Mouse (Mus musculus) bone marrow, adult 2 months (tissue): Measurements from ENCODE around the gene Ppig. TPM values are rescaled to one million over a fixed set of nuclear protein-coding genes. Genes with fewer than 3 reads are reported as not detected.

Experiments used
- H3K27ac ChIP-seq: fragments of 200-500 bp; 2 replicates; pipeline ENCODE4 v1.5.1; 2012; ENCODE audit warnings: low read depth, mild to moderate bottlenecking, control low read depth, inconsistent platforms, low read length; ENCODE audit not compliant: control insufficient read depth, poor library complexity, insufficient read depth
- H3K4me1 ChIP-seq: fragments of 200-500 bp; 2 replicates; pipeline ENCODE4 v1.6.1; 2011; ENCODE audit warnings: low read length; ENCODE audit not compliant: control insufficient read depth, insufficient read depth
- H3K4me3 ChIP-seq: fragments of 200-500 bp; replicated peaks from 2 replicates; pipeline ENCODE3; 2011; ENCODE audit warnings: mild to moderate bottlenecking, low read depth, low read length, control low read depth; ENCODE audit not compliant: control insufficient read depth
- CTCF ChIP-seq: fragments of 200-500 bp; IDR thresholded peaks from 2 replicates; pipeline ENCODE4 v1.5.1; 2011; ENCODE audit warnings: low read length, control low read depth; ENCODE audit not compliant: control insufficient read depth, insufficient read depth
- POLR2A ChIP-seq: fragments of 200-500 bp; IDR thresholded peaks from 2 replicates; pipeline ENCODE4 v1.6.1; 2011; ENCODE audit warnings: low read depth, mild to moderate bottlenecking, control low read depth, low read length, borderline replicate concordance; ENCODE audit not compliant: control insufficient read depth
- WGBS: fragments of 180-500 bp; shearing (Covaris S2); methylation state at CpG from one replicate; pipeline ENCODE4 v1.1.7; 2018; 5-methylcytosine and 5-hydroxymethylcytosine counted together
- polyA plus RNA-seq: library from polyadenylated mRNA; stranded (reverse); fragments of >200 nt; gene quantifications from 2 replicates; pipeline ENCODE4 v1.2.4, GENCODE M21; 2011; ENCODE audit warnings: low replicate concordance; ENCODE audit not compliant: missing spikeins, insufficient read depth, insufficient read length

The Ppig gene
- polyA plus RNA-seq, 1 experiment: 83.4 TPM

DNA sequence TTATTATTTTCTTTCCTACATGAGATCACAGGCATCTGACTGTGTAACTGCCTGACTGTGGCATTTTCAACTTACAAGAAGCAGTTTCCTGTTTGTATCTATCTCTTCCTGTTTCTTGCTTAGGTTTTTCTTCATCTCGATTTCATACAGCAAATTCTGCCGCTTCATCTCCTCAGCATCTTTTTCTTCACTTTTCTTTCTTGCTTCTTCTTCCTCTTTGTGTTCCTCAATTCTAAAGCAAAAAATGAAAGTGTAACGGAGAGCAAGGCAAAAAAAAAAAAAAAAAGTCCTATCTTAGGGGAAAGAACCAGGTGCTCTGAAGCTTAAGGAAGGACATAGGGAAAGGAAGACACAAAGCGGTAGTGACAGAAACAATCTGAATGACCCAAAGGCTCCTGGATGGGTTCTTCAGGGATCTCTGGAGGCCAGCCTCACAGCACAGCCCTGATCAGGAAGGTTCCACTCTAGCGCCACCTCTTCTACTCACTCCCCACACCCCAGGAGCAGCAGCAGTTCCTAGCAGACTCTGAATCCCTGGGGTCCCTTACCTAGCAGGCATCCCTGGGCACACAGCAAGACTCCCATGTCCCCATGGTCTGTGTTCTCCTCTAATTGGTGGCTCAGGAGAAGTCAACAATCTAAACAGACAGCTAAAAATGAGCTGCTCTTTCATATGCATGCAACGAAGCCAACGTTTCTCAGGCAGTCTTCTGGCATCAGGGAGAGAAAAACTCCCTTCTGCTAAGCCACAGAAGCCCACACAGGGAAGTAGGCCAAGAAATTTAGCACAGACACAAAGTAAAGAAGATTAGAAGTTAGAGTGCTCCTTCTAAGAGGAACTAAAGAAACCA is 55.9 kb downstream of the Ppig start:
- 5% methylated on average over 7 of the region's 7 CpGs for WGBS
- TF ChIP-seq POLR2A (no peak), CTCF (no peak)
- H3K27ac ChIP-seq: peak overlapping the region; percentile 58; the same call in 1 of the 2 replicates

DNA sequence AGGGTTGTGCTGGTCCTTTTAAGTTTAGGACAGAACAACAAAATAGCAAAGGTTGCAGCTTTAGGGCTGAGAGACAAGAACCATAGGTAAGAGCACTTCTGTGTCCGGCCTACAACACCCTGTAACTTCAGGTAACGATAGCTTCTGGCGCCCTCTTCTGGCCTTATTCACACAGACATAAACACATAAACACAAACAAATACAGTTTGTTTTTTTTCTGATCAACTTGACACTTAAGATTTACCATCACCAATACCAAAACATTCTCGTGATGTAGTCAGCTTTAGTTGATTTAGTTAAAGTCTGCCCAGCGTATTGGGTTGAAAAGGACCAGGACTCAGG is 56.5 kb downstream of the Ppig start:
- 49% methylated on average over 5 of the region's 5 CpGs for WGBS
- H3K4me1 ChIP-seq: no peaks in the 10 kb centered on the region; the same call in 1 of the 2 replicates
- H3K4me3 ChIP-seq: no peak overlapping the region
- TF ChIP-seq POLR2A: no peak
- 0 out of 2 replicates have a peak, but pooled peaks have one; percentile 27 for TF ChIP-seq CTCF
- no peak overlapping the region for H3K27ac ChIP-seq

More for the DNA sequence above, 55.9 kb downstream of the Ppig start:
- H3K4me3 ChIP-seq: no peak overlapping the region
- no peaks in the 10 kb centered on the region; the same call in 1 of the 2 replicates for H3K4me1 ChIP-seq

DNA sequence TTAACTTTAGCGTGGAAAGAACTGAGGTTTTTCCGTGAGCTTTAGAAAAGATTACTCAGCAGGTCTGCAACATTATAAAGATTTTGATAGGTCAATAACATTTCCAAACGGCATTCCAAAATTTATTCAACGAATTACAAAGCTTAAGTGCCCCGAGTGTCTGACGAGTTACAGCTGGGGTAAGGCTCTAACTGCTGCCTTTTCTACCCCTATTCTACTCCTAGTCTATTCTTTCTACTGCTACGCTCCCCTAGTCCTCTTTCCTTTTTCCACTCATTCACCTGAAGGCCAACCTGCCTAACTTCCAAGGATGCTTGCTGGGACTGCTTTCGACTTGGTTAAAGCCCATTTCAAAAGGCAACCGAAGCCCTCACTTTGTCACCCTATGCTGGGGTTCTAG is 66.6 kb downstream of the Ppig start:
- H3K27ac ChIP-seq: peak overlapping the region; percentile 46; the same call in 1 of the 2 replicates
- WGBS: 28% methylated on average over 9 of the region's 9 CpGs

DNA sequence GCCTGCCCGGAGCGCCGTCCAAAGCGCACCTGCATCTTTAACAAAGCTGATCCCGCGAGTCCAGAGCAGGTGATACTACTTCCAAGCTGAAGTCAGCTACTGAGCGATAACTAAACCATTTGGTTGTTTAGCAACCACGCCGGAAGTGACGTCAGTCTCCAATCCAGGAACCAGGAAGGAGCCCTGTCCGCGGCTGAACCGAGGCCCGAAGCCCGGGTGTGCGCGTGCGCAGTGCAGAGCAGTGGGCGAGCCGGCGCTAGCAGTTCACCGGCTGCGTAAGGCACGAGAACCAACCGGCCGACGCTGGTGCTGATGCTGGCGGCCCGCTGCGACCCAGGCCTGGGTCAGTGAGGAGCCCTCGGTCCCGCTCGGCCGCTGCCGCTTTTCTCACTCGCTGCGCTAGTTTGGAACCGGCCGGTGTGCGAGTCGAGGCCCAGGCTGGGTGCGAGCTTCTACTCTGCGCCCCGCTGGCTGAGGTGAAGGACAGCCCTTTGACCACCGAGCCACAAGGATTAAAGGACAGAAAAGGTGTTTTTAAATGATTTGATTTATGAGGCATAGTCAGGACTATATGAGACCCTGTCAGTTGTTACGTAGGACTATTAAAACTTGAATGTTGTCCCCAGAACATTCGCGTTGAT is 67.2 kb downstream of the Ppig start, which contains the start of the genes Ccdc173 and Phospho2:
Gene Ccdc173 (minus strand): TSS at position 147 of the 641 bp plus-strand sequence.
Gene Phospho2 (plus strand): TSS at position 195 of the 641 bp plus-strand sequence.
- TF ChIP-seq POLR2A (peak; percentile 79; the same call in 1 of the 2 replicates), CTCF (no peak)
- Histone ChIP-seq H3K27ac (peak within 1 kb of the TSS; percentile 94), H3K4me1 (no peaks in the 10 kb centered on the region), H3K4me3 (peak within 1 kb of the TSS; percentile 92)
- 2% methylated on average over 48 of the region's 48 CpGs for WGBS

More for the DNA sequence above, 66.6 kb downstream of the Ppig start:
- H3K4me3 ChIP-seq: peak overlapping the region; percentile 92
- TF ChIP-seq CTCF (no peak), POLR2A (no peak)
- no peaks in the 10 kb centered on the region for H3K4me1 ChIP-seq

DNA sequence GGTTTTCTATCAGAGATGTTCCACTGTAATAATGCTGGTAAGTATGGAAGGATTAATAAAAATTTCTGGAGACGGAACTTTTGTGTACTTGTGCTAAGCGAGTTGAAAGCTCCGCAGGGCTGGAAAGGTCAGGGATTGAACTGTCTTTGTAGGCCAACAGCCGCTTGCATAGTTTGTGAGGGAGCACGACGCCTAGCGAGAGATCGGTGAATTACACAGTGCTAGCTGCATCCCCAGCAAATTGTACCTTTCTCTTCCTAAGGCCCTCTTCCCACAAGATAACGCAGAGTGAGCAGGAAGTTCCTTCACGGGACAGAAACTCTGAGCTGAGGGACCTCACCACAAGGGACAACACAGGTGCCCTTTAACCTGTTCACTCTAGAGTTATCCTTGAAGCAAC is 67.9 kb downstream of the Ppig start:
- Histone ChIP-seq H3K4me3 (peak overlapping the region; percentile 45), H3K4me1 (no peaks in the 10 kb centered on the region), H3K27ac (no peak overlapping the region)
- WGBS: 1% methylated on average over 10 of the region's 10 CpGs
- peak; percentile 93 for TF ChIP-seq CTCF
- no peak for TF ChIP-seq POLR2A

DNA sequence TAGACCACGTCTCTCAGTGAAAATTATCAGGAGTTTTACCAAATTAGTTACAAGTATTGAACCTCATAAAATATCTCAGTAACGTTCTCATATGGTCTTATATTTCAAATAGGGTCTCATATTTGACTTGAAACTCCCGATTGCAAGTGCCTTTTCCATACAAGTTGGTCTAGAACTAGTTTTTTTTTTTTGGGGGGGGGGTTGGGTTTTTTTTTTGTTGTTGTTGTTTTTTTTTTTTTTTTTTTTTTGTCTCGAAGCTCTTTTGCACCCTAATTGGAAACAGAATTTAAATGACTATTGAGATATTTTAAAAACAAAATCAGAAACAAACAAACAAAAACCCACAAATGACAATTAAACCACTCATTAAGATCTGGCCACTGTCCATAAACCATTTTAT is 68.4 kb downstream of the Ppig start:
- no peak overlapping the region for H3K27ac ChIP-seq
- H3K4me3 ChIP-seq: no peak overlapping the region
- 50% methylated on average over 4 of the region's 4 CpGs for WGBS
- no peaks in the 10 kb centered on the region for H3K4me1 ChIP-seq
- no peak for TF ChIP-seq POLR2A
- no peak for TF ChIP-seq CTCF

DNA sequence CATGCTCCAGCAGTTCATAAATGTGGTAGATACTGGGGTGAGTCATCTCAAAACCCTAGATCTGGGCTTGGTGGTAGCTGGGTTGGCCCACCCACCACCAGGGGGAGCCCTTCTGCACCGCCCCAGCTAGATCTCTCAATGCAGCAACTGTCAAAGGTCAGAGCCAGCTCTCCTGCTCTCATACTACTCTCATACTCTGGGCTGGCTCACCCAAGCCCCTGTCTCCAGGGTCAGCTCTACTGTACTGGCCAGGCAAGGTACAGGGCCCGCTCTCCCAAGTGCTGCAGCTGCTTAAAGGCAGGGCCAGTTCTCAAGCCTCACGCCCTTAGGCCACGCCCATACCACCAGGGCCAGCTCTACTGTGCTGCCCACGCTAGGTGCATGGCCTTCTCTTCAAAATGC is 80.6 kb downstream of the Ppig start:
- Histone ChIP-seq H3K27ac (no peak overlapping the region), H3K4me1 (no peaks in the 10 kb centered on the region), H3K4me3 (peak overlapping the region; percentile 29)
- WGBS: 48% methylated on average over 5 of the region's 5 CpGs
- peak; percentile 93 for TF ChIP-seq CTCF
- peak; percentile 16; the same call in 1 of the 2 replicates for TF ChIP-seq POLR2A

Other genes starting within 250 kb of the Ppig start
- gene Lrp2, start 136.5 kb upstream of the Ppig start, polyA plus RNA-seq: 0.35 TPM in 1 of 2 replicates, not detected in the other
- gene Bbs5, start 75.4 kb upstream of the Ppig start, polyA plus RNA-seq: 5.6 TPM in 1 of 2 replicates, not detected in the other
- gene Klhl41, start 52.4 kb upstream of the Ppig start, polyA plus RNA-seq: 0.60 TPM in 1 of 2 replicates, not detected in the other
- gene Fastkd1, start 9.0 kb upstream of the Ppig start, polyA plus RNA-seq: 2.0 and 5.9 TPM in 2 replicates
- 1.1 and 1.9 TPM in 2 replicates for gene Ccdc173, start 67.0 kb downstream of the Ppig start, polyA plus RNA-seq
- 6.6 and 13.8 TPM in 2 replicates for gene Phospho2, start 67.1 kb downstream of the Ppig start, polyA plus RNA-seq
- 4.9 and 6.2 TPM in 2 replicates for gene Klhl23, start 99.4 kb downstream of the Ppig start, polyA plus RNA-seq
- gene Ssb, start 139.0 kb downstream of the Ppig start, polyA plus RNA-seq: 186 and 240 TPM in 2 replicates
- gene Mettl5, start 163.1 kb downstream of the Ppig start, polyA plus RNA-seq: 8.8 and 10.8 TPM in 2 replicates
- 17.1 and 20.8 TPM in 2 replicates for gene Ubr3, start 174.7 kb downstream of the Ppig start, polyA plus RNA-seq